In the genomic region with DNA sequence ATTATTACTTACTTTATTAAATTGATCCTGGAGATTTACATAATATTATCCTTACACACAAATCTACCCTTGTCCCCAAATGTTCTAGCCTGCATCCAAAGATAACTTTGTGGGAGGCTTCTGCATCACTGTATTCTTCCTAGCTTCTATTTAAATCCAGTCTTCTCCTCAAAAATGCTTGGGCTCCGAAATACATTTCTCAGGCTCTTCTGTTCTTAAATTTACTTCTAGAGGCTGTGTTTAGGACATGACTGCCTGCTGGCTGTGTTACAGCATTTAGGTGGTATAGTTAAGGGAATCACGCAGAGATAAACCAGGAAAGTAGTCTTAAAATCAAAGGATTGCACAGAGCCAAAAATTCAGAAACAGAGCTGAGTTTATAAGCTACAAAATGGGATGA, we compare ENCODE assay signal across 14 mouse cellular contexts.
"Had no signal": no experiment of that assay in that cellular context is flagged by ENCODE, and none has a peak within 500 bp of the region (broad histone marks: within the 10 kb centered on the region; RNA-seq: fewer than 3 reads in every experiment).

No protein-coding gene starts in this region.

- DNase-seq: kidney, adult 8-10 months; kidney, postnatal 25 days; layer of hippocampus, postnatal 36 days; lung, adult 2 months; lung, postnatal 36 days; spleen, adult 18-20 months; thymus, adult 2 months; thymus, postnatal 36 days had no signal

- H3K9ac ChIP-seq: liver, embryonic 15.5 days; midbrain, embryonic 13.5 days had no signal

- H3K36me3 ChIP-seq: limb, embryonic 10.5 days; liver, embryonic 15.5 days; midbrain, embryonic 13.5 days had no signal

- ATAC-seq: intestine, embryonic 16.5 days; lung, postnatal 0 days; midbrain, embryonic 13.5 days had no signal

- H3K4me1 ChIP-seq: limb, embryonic 10.5 days; liver, embryonic 15.5 days; midbrain, embryonic 13.5 days had no signal

- H3K27me3 ChIP-seq: liver, embryonic 15.5 days; midbrain, embryonic 13.5 days had no signal

- H3K9me3 ChIP-seq: limb, embryonic 10.5 days; liver, embryonic 15.5 days; midbrain, embryonic 13.5 days had no signal

- H3K27ac ChIP-seq: limb, embryonic 10.5 days; liver, embryonic 15.5 days; midbrain, embryonic 13.5 days had no signal

- H3K4me2 ChIP-seq: liver, embryonic 11.5 days; liver, embryonic 15.5 days; midbrain, embryonic 13.5 days had no signal

- H3K4me3 ChIP-seq: limb, embryonic 10.5 days; liver, embryonic 15.5 days; midbrain, embryonic 13.5 days had no signal
